Mouse (Mus musculus) liver, embryonic 18 days (tissue): Measurements from ENCODE around the gene Dapk3. TPM values are rescaled to one million over a fixed set of nuclear protein-coding genes. Genes with fewer than 3 reads are reported as not detected.

Source experiments
- polyA plus RNA-seq: library from polyadenylated mRNA; depleted of rRNA; stranded (reverse); fragments of >200 nt; gene quantifications from 2 replicates; pipeline ENCODE4 v1.2.3, GENCODE M21; 2012; rRNA removed

Gene Dapk3
- 16.9 and 18.2 TPM in 2 replicates for polyA plus RNA-seq

DNA sequence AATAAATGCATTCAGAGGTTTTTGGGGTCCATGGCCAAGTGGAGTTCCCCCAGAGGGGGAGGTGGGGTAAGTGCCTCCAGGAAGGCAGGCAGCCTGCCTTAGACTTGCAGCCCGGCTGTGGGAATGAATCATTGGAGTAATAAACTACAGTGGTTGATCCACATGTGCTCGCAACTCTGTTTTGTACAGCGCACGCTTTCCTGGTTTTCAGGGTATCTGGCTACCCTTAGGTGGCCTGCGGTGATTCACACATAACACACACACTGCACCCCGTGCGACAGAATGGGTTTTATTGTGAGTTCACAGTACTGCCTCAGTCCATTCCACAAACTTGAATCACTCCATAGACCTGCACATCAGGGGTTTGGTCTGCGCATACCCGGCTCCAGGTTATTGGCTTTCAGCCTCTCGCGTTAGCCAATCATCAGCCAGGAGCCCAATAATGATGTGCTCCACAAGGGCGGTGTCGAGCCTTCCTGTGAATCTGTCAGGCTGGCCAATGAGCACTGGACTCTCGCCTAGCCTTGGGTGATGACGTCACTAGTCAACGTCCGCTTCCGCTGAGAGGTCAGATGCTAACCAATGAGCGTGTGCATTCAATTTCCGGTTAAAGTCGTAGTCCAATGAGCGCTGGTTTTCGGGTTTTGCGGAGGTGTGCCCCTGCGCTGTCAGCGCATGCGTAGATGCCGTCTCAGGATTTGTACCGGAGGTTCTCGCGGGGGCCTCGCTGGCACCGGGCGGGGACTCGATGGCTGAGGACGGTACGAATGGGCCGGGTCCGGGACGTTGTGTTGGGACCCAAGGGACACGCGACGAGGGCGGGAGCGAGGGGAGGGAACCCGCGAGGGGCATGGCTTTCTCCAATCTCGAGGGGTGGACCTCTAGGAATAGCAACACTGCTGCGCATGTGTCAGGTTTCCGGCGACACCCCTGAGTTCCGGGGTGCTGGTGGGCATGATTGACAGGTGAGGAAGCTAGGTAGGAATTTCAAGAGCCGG, at the start of gene Dapk3:
TSS of gene Dapk3 (plus strand) at position 670 of the 998 bp plus-strand sequence.

GRCm38 (mm10) chr10:81134966-81135681, 47.7 kb upstream of the Dapk3 start, which contains the start of gene Zbtb7a:
TSS of gene Zbtb7a (plus strand) at chr10:81135220.

DNA sequence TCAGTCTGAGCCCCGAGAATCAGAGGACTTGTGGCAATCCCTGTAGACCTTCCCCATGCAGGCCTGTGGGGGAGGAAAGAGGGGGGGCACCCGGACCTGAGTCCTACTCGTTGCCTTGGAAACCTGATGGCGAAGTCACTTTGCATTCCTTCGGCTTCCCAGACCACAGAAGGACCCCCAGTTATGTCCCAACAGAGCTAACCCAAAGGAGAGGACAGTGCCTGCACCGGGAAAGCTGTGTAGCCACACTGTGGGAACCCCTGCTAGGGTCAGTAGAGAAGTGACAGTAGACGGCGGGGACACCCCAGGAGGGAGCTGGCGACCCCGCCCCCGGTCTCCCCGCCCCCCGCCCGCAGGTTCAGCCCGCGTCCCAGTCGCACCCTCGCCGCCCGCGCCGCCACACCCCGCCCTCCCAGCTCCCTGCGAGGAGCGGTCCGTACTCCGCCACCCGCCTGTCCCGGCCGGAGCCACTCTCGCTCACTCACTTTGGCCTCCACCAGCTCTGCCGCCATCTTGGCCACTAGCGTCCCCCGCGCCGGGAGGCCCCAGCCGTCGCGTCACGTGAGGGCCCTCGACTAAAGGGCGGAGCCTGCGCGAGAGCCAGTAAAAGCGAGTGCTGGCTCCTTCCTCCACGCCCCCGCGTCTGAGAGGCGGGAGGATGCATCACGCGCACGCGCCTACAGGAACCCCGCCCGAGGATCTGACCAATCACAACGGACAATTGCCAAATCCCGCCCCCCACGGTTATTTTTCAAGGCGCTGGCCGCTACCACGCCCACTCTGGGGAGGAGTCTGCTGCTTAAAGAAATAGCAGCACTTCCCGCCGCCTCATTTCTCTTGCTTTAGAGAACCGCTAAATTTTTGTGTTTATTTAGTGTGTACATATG, 15.4 kb upstream of the Dapk3 start, which contains the start of gene Pias4:
TSS of gene Pias4 (minus strand) at position 724 of the 887 bp plus-strand sequence.

GRCm38 (mm10) chr10:81176466-81177271, 6.1 kb upstream of the Dapk3 start, which contains the start of gene Eef2:
TSS of gene Eef2 (plus strand) at chr10:81176631.

GRCm38 (mm10) chr10:81183805-81184204, 1.0 kb downstream of the Dapk3 start, which contains the start of gene 4930442H23Rik:
TSS of gene 4930442H23Rik (minus strand) at chr10:81183849.

DNA sequence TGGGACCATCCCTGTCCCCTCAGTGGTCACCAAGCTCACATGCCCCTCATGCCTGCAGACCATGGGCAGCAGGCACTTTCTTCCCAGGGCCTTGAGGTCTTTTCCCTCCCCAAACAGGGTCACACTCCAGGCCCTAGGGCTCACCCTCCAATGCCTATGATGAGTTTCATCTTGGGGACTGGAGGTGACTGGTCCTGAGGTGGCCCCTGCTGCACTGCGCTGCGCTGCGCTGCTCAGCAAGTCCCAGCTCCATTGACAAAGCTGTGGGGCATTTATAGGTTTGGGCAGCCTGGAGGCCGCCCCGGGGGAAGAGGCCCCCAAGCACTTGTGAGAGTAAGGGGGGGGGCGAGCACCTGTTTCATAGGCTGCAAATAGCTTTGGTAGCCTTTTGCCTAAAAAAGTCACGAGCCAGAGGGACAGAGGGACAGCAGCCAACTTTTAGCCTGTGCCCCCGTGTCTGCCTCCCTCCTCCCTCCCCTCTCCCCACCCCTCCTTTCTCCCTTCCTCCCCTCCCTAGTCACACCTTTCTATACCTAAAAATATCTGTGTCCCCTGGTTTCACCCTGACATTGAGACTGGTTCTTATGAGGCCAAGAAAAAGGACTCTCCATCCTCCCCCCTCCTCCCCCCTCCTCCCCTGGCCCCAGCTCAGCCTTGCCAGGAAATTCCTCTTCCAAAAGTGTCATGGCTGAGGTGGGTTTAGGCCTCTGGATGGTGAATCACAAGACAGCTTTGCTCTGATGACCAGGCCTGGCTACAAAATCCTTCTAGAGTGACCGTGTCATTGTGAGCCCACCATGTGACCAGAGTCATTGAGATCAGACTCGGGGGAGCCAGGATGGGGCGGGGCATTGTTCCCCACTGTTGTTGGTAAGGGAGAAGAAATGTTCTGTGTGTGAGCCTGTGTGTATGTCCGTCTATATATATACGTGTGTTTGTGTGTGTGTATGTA, 19.3 kb downstream of the Dapk3 start, which contains the start of gene Nmrk2:
TSS of gene Nmrk2 (minus strand) at position 245 of the 952 bp plus-strand sequence.

GRCm38 (mm10) chr10:81230438-81231332, 47.9 kb downstream of the Dapk3 start, which contains the start of gene Atcay:
TSS of gene Atcay (minus strand) at chr10:81230833.

DNA sequence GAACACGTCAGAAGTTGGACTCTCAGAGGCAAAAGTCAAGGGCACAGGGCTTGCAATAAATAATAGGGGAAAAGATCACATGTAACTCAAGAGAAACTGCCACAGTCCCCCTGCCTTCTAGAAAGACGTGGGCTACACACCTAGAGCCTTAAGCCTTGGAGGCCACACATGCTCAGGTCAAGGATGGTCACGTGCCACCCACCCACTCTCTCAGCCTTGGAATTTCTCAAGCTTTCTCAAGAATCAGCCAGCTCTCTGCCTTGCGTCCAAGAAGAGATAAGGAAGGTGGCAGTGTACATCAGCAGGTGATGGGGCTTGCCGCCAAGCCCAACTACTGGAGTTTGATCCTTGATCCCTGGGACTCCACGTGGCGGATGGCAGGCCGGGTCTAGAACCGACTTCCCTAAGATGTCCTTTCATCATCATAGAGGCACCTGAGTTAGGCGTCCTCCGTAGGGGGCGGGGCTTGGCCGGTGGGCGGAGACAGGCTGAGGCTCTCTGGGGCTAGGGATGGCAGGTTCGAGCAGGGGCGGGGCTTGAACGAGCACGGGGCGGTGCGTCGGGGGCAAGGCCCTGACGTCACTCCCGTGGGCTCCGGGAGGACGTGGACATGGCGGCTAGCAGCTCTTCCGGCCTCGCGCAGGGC, 49.9 kb downstream of the Dapk3 start, which contains the start of gene Zfr2:
TSS of gene Zfr2 (plus strand) at position 576 of the 646 bp plus-strand sequence.

Other genes with a start within 250 kb of the Dapk3 start
- 0.41 and 0.48 TPM in 2 replicates for gene Gng7, start 168.1 kb upstream of the Dapk3 start, polyA plus RNA-seq
- 0.01 TPM in 1 of 2 replicates, not detected in the other for gene Diras1, start 157.3 kb upstream of the Dapk3 start, polyA plus RNA-seq
- 4.0 and 4.1 TPM in 2 replicates for gene Slc39a3, start 145.6 kb upstream of the Dapk3 start, polyA plus RNA-seq
- gene Sgta, start 122.8 kb upstream of the Dapk3 start, polyA plus RNA-seq, result 45.0 and 50.4 TPM in 2 replicates
- gene Thop1, start 113.0 kb upstream of the Dapk3 start, polyA plus RNA-seq, result 12.0 and 13.2 TPM in 2 replicates
- gene Creb3l3, start 84.1 kb upstream of the Dapk3 start, polyA plus RNA-seq, result 78.1 and 87.6 TPM in 2 replicates
- gene Map2k2, start 77.1 kb upstream of the Dapk3 start, polyA plus RNA-seq, result 48.8 and 50.9 TPM in 2 replicates
- 8.5 and 8.6 TPM in 2 replicates for gene Zbtb7a, start 47.8 kb upstream of the Dapk3 start, polyA plus RNA-seq
- 10.3 and 12.9 TPM in 2 replicates for gene Pias4, start 15.1 kb upstream of the Dapk3 start, polyA plus RNA-seq
- gene Eef2, start 6.4 kb upstream of the Dapk3 start, polyA plus RNA-seq, result 583 and 691 TPM in 2 replicates
- gene 4930442H23Rik, start 844 bp downstream of the Dapk3 start, polyA plus RNA-seq, result not detected in 2 replicates
- not detected in 2 replicates for gene Nmrk2, start 19.0 kb downstream of the Dapk3 start, polyA plus RNA-seq
- gene Atcay, start 47.8 kb downstream of the Dapk3 start, polyA plus RNA-seq, result 0.01 TPM in 1 of 2 replicates, not detected in the other
- gene Zfr2, start 50.1 kb downstream of the Dapk3 start, polyA plus RNA-seq, result 1.9 and 2.1 TPM in 2 replicates
- gene Matk, start 69.9 kb downstream of the Dapk3 start, polyA plus RNA-seq, result 1.4 and 1.9 TPM in 2 replicates
- 44.6 and 45.1 TPM in 2 replicates for gene Mrpl54, start 83.9 kb downstream of the Dapk3 start, polyA plus RNA-seq
- 23.2 and 24.9 TPM in 2 replicates for gene Apba3, start 84.0 kb downstream of the Dapk3 start, polyA plus RNA-seq
- gene Tjp3, start 108.6 kb downstream of the Dapk3 start, polyA plus RNA-seq, result 0.88 and 1.1 TPM in 2 replicates
- 10.3 and 11.9 TPM in 2 replicates for gene Pip5k1c, start 110.0 kb downstream of the Dapk3 start, polyA plus RNA-seq
- 12.9 and 13.4 TPM in 2 replicates for gene Cactin, start 138.1 kb downstream of the Dapk3 start, polyA plus RNA-seq
- gene Tbxa2r, start 145.7 kb downstream of the Dapk3 start, polyA plus RNA-seq, result 3.1 and 3.4 TPM in 2 replicates
- 0.02 TPM in 2 replicates for gene Gipc3, start 160.3 kb downstream of the Dapk3 start, polyA plus RNA-seq
- gene Hmg20b, start 167.5 kb downstream of the Dapk3 start, polyA plus RNA-seq, result 24.1 and 27.6 TPM in 2 replicates
- gene Mfsd12, start 174.5 kb downstream of the Dapk3 start, polyA plus RNA-seq, result 8.7 and 8.9 TPM in 2 replicates
- 0.39 and 1.0 TPM in 2 replicates for gene 4930404N11Rik, start 182.8 kb downstream of the Dapk3 start, polyA plus RNA-seq
- 54.1 and 61.6 TPM in 2 replicates for gene Fzr1, start 195.5 kb downstream of the Dapk3 start, polyA plus RNA-seq
- 27.6 and 28.9 TPM in 2 replicates for gene Dohh, start 201.4 kb downstream of the Dapk3 start, polyA plus RNA-seq
- gene Gm48551, start 201.5 kb downstream of the Dapk3 start, polyA plus RNA-seq, result 0.58 and 0.75 TPM in 2 replicates
- 0.64 and 0.82 TPM in 2 replicates for gene Gm48552, start 206.0 kb downstream of the Dapk3 start, polyA plus RNA-seq
- 2.6 and 3.4 TPM in 2 replicates for gene Smim24, start 210.0 kb downstream of the Dapk3 start, polyA plus RNA-seq